Mouse (Mus musculus) embryonic facial prominence, embryonic 15.5 days (tissue): ENCODE measurements at regions not wholly inside any gene's neighbourhood (a gene's known extent, or its start where the extent isn't known, plus 50 kb on each side); places are given as distances from the start of the nearest gene placed in this dataset.
A peak's percentile ranks its signal among the peaks of the same experiment; 100 is the strongest.

Source experiments
- ATAC-seq: fragments of 200-750 bp; cut with Nextera tagmentation; 2 replicates; pipeline ENCODE4 v1.8.0; 2017; ENCODE audit warnings: low read depth, moderate TSS enrichment; ENCODE audit not compliant: insufficient number of reproducible peaks, low FRiP score, low TSS enrichment
- H3K27ac ChIP-seq: fragments of 300-500 bp; sonication (generic); replicated peaks from 2 replicates; pipeline ENCODE4 v1.5.1; 2015; ENCODE audit warnings: mild to moderate bottlenecking, inconsistent platforms
- H3K27me3 ChIP-seq: fragments of 300-500 bp; sonication (generic); 2 replicates; pipeline ENCODE4 v1.6.1; 2015; ENCODE audit warnings: inconsistent platforms
- H3K36me3 ChIP-seq: fragments of 300-500 bp; sonication (generic); 2 replicates; pipeline ENCODE4 v1.6.1; 2015; ENCODE audit warnings: mild to moderate bottlenecking, inconsistent platforms
- H3K4me1 ChIP-seq: fragments of 300-500 bp; sonication (generic); 2 replicates; pipeline ENCODE4 v1.6.1; 2015; ENCODE audit warnings: inconsistent platforms
- H3K4me2 ChIP-seq: fragments of 300-500 bp; sonication (generic); replicated peaks from 2 replicates; pipeline ENCODE4 v1.6.1; 2015; ENCODE audit warnings: mild to moderate bottlenecking, inconsistent platforms
- H3K4me3 ChIP-seq: fragments of 300-500 bp; sonication (generic); replicated peaks from 2 replicates; pipeline ENCODE4 v1.5.1; 2015; ENCODE audit warnings: mild to moderate bottlenecking, inconsistent platforms
- H3K9ac ChIP-seq: fragments of 300-500 bp; sonication (generic); 2 replicates; pipeline ENCODE4 v1.6.1; 2015; ENCODE audit warnings: inconsistent platforms
- H3K9me3 ChIP-seq: fragments of 300-500 bp; sonication (generic); replicated peaks from 2 replicates; pipeline ENCODE4 v1.6.1; 2016; ENCODE audit warnings: inconsistent platforms
- WGBS: fragments of 180-500 bp; shearing (Covaris S2); methylation state at CpG from one replicate; pipeline ENCODE4 v1.1.7; 2015; 5-methylcytosine and 5-hydroxymethylcytosine counted together

- Histone ChIP-seq H3K27ac (no peak overlapping the region), H3K9me3 (no peaks in the 10 kb centered on the region), H3K36me3 (no peaks in the 10 kb centered on the region), H3K27me3 (peaks cover 3% of the 10 kb centered on the region; the same call in 1 of the 2 replicates), H3K4me1 (no peaks in the 10 kb centered on the region), H3K4me2 (no peak overlapping the region), H3K9ac (no peak overlapping the region), H3K4me3 (no peak overlapping the region)
- ATAC-seq, result no peak
- 81% methylated on average over 5 of the region's 5 CpGs for WGBS
Observed at GRCm38 (mm10) chrX:57869648-57870047, 152.9 kb upstream of the Zic3 start.

- Histone ChIP-seq H3K27ac (no peak overlapping the region), H3K27me3 (peaks cover 55% of the 10 kb centered on the region), H3K4me2 (no peak overlapping the region), H3K9me3 (no peaks in the 10 kb centered on the region), H3K36me3 (no peaks in the 10 kb centered on the region), H3K9ac (no peak overlapping the region), H3K4me3 (no peak overlapping the region), H3K4me1 (no peaks in the 10 kb centered on the region)
- no peak for ATAC-seq
- WGBS, result 24% methylated on average over 11 of the region's 11 CpGs
Observed at GRCm38 (mm10) chrX:57916705-57917104, 105.8 kb upstream of the Zic3 start.

GRCm38 (mm10) chrX:57917441-57918145, 104.9 kb upstream of the Zic3 start:
- ATAC-seq, result no peak
- H3K9me3 ChIP-seq, result no peaks in the 10 kb centered on the region
- no peak overlapping the region for H3K4me3 ChIP-seq

GRCm38 (mm10) chrX:57918181-57919115, 104.1 kb upstream of the Zic3 start:
- no peak overlapping the region for H3K4me2 ChIP-seq
- H3K27me3 ChIP-seq, result peaks cover 68% of the 10 kb centered on the region
- 22% methylated on average over 25 of the region's 25 CpGs for whole genome bisulfite sequencing
- H3K4me3 ChIP-seq, result no peak overlapping the region
- no peaks in the 10 kb centered on the region for H3K36me3 ChIP-seq
- no peaks in the 10 kb centered on the region for H3K4me1 ChIP-seq
- no peaks in the 10 kb centered on the region for H3K9me3 ChIP-seq
- no peak overlapping the region for H3K27ac ChIP-seq
- H3K9ac ChIP-seq, result no peak overlapping the region
- ATAC-seq, result no peak

More at GRCm38 (mm10) chrX:57917441-57918145, 104.9 kb upstream of the Zic3 start:
- H3K9ac ChIP-seq, result no peak overlapping the region
- H3K36me3 ChIP-seq, result no peaks in the 10 kb centered on the region
- no peak overlapping the region for H3K4me2 ChIP-seq
- WGBS, result 18% methylated on average over 21 of the region's 21 CpGs
- no peaks in the 10 kb centered on the region for H3K4me1 ChIP-seq
- H3K27ac ChIP-seq, result no peak overlapping the region
- H3K27me3 ChIP-seq, result peaks cover 62% of the 10 kb centered on the region

- H3K27me3 ChIP-seq, result peaks cover 75% of the 10 kb centered on the region
- no peaks in the 10 kb centered on the region for H3K36me3 ChIP-seq
- 21% methylated on average over 17 of the region's 17 CpGs for WGBS
- H3K4me3 ChIP-seq, result peak overlapping the region; percentile 20
- ATAC-seq, result no peak
- H3K9ac ChIP-seq, result no peak overlapping the region
- H3K4me1 ChIP-seq, result no peaks in the 10 kb centered on the region
- H3K27ac ChIP-seq, result no peak overlapping the region
- H3K4me2 ChIP-seq, result peak overlapping the region; percentile 29
- no peaks in the 10 kb centered on the region for H3K9me3 ChIP-seq
Observed at GRCm38 (mm10) chrX:57919886-57920285, 102.6 kb upstream of the Zic3 start.

- H3K4me3 ChIP-seq, result peak overlapping the region; percentile 20
- WGBS, result 17% methylated on average over 18 of the region's 18 CpGs
- no peaks in the 10 kb centered on the region for H3K4me1 ChIP-seq
- 0 out of 2 replicates have a peak overlapping the region, but pooled peaks have one; percentile 29 for H3K4me2 ChIP-seq
- H3K9me3 ChIP-seq, result no peaks in the 10 kb centered on the region
- peaks cover 75% of the 10 kb centered on the region for H3K27me3 ChIP-seq
- no peaks in the 10 kb centered on the region for H3K36me3 ChIP-seq
- H3K9ac ChIP-seq, result no peak overlapping the region
- no peak overlapping the region for H3K27ac ChIP-seq
- no peak for ATAC-seq
Observed at GRCm38 (mm10) chrX:57920376-57920775, 102.1 kb upstream of the Zic3 start.

GRCm38 (mm10) chrX:57921294-57921693, 101.2 kb upstream of the Zic3 start:
- Histone ChIP-seq H3K4me3 (no peak overlapping the region), H3K27ac (no peak overlapping the region), H3K36me3 (no peaks in the 10 kb centered on the region), H3K27me3 (peaks cover 76% of the 10 kb centered on the region), H3K9me3 (no peaks in the 10 kb centered on the region), H3K4me1 (no peaks in the 10 kb centered on the region), H3K4me2 (no peak overlapping the region), H3K9ac (no peak overlapping the region)
- no peak for ATAC-seq
- 18% methylated on average over 16 of the region's 16 CpGs for WGBS

GRCm38 (mm10) chrX:57921821-57922449, 100.6 kb upstream of the Zic3 start:
- 14% methylated on average over 25 of the region's 25 CpGs for WGBS
- Histone ChIP-seq H3K4me2 (no peak overlapping the region), H3K9me3 (no peaks in the 10 kb centered on the region), H3K36me3 (no peaks in the 10 kb centered on the region), H3K4me3 (no peak overlapping the region), H3K27me3 (peaks cover 69% of the 10 kb centered on the region), H3K9ac (no peak overlapping the region), H3K4me1 (no peaks in the 10 kb centered on the region), H3K27ac (no peak overlapping the region)
- ATAC-seq, result no peak

GRCm38 (mm10) chrX:57923836-57924235, 98.7 kb upstream of the Zic3 start:
- no peak for ATAC-seq
- Histone ChIP-seq H3K27me3 (peaks cover 54% of the 10 kb centered on the region), H3K27ac (no peak overlapping the region), H3K4me1 (no peaks in the 10 kb centered on the region), H3K4me2 (no peak overlapping the region), H3K36me3 (no peaks in the 10 kb centered on the region), H3K9me3 (no peaks in the 10 kb centered on the region), H3K9ac (no peak overlapping the region), H3K4me3 (no peak overlapping the region)
- 31% methylated on average over 5 of the region's 5 CpGs for WGBS

GRCm38 (mm10) chrX:57935621-57936020, 86.9 kb upstream of the Zic3 start:
- no peak overlapping the region for H3K4me3 ChIP-seq
- H3K9me3 ChIP-seq, result no peaks in the 10 kb centered on the region
- no peak for ATAC-seq
- no peak overlapping the region for H3K27ac ChIP-seq
- no peaks in the 10 kb centered on the region for H3K36me3 ChIP-seq
- H3K4me2 ChIP-seq, result no peak overlapping the region
- no peak overlapping the region for H3K9ac ChIP-seq
- no peaks in the 10 kb centered on the region for H3K27me3 ChIP-seq
- H3K4me1 ChIP-seq, result no peaks in the 10 kb centered on the region
- WGBS, result 59% methylated on average over 3 of the region's 3 CpGs

- no peaks in the 10 kb centered on the region for H3K4me1 ChIP-seq
- no peak overlapping the region for H3K27ac ChIP-seq
- WGBS, result 44% methylated on average over 6 of the region's 6 CpGs
- no peak for ATAC-seq
- H3K36me3 ChIP-seq, result no peaks in the 10 kb centered on the region
- no peaks in the 10 kb centered on the region for H3K27me3 ChIP-seq
- H3K4me3 ChIP-seq, result no peak overlapping the region
- H3K9ac ChIP-seq, result no peak overlapping the region
- H3K9me3 ChIP-seq, result no peaks in the 10 kb centered on the region
- no peak overlapping the region for H3K4me2 ChIP-seq
Observed at GRCm38 (mm10) chrX:57938248-57938836, 84.2 kb upstream of the Zic3 start.
